Mouse (Mus musculus): ENCODE results near the gene Esyt2. TPM values are rescaled to one million over a fixed set of nuclear protein-coding genes. Genes with fewer than 3 reads are reported as not detected.

The Esyt2 gene
- total and polyA plus RNA-seq, 2 experiments from 2014 or later = 8.6 to 33.9 TPM

- no peak for DNase-seq (ENCODE audit: low spot score)
- no peak overlapping the region for H3K4me2 ChIP-seq (ENCODE audit: low read depth, low read length)
- H3K9me3 ChIP-seq (ENCODE audit: low read length) = no peaks in the 10 kb centered on the region
- TF ChIP-seq CTCF (IDR thresholded peaks at IDR 0.05; ENCODE audit: low read depth) = no peak
- no peaks in the 10 kb centered on the region for H3K4me1 ChIP-seq (ENCODE audit: insufficient read depth, low read length)
- no peaks in the 10 kb centered on the region for H3K27me3 ChIP-seq (ENCODE audit: insufficient read depth, low read length)
- no peak overlapping the region for H3K27ac ChIP-seq
- H3K4me3 ChIP-seq (ENCODE audit: low read length) = no peak overlapping the region
- ATAC-seq = no peak
- H3K9ac ChIP-seq (replicated peaks; ENCODE audit: low read length) = no peak overlapping the region
- H3K36me3 ChIP-seq (ENCODE audit: insufficient read depth, low read length) = peaks cover 18% of the 10 kb centered on the region
Measured at GRCm38 (mm10) chr12:116348755-116349286, 67.8 kb downstream of the Esyt2 start.

- WGBS = 70% methylated on average over 2 of the region's 2 CpGs
- H3K27me3 ChIP-seq (ENCODE audit: insufficient read depth, low read length) = no peaks in the 10 kb centered on the region
- no peak overlapping the region for H3K4me3 ChIP-seq (ENCODE audit: low read length)
- peaks cover 17% of the 10 kb centered on the region for H3K36me3 ChIP-seq (ENCODE audit: insufficient read depth, low read length)
- no peak overlapping the region for H3K27ac ChIP-seq
- H3K9me3 ChIP-seq (ENCODE audit: low read length) = no peaks in the 10 kb centered on the region
- no peak overlapping the region for H3K9ac ChIP-seq (replicated peaks; ENCODE audit: low read length)
- ATAC-seq = no peak
- no peaks in the 10 kb centered on the region for H3K4me1 ChIP-seq (ENCODE audit: insufficient read depth, low read length)
- DNase-seq (ENCODE audit: low spot score) = no peak
- no peak overlapping the region for H3K4me2 ChIP-seq (ENCODE audit: low read depth, low read length)
- no peak for TF ChIP-seq CTCF (IDR thresholded peaks at IDR 0.05; ENCODE audit: low read depth)
Measured at GRCm38 (mm10) chr12:116349376-116349775, 68.4 kb downstream of the Esyt2 start.

- Histone ChIP-seq H3K4me2 (ENCODE audit: low read depth, low read length) (no peak overlapping the region), H3K36me3 (ENCODE audit: insufficient read depth, low read length) (peaks cover 12% of the 10 kb centered on the region), H3K4me3 (ENCODE audit: low read length) (no peak overlapping the region), H3K9me3 (ENCODE audit: low read length) (no peaks in the 10 kb centered on the region), H3K9ac (replicated peaks; ENCODE audit: low read length) (no peak overlapping the region), H3K27ac (no peak overlapping the region), H3K4me1 (ENCODE audit: insufficient read depth, low read length) (no peaks in the 10 kb centered on the region), H3K27me3 (ENCODE audit: insufficient read depth, low read length) (no peaks in the 10 kb centered on the region)
- ATAC-seq = no peak
- 95% methylated on average over 4 of the region's 4 CpGs for WGBS
- no peak for DNase-seq (ENCODE audit: low spot score)
- no peak for TF ChIP-seq CTCF (IDR thresholded peaks at IDR 0.05; ENCODE audit: low read depth)
Measured at GRCm38 (mm10) chr12:116351022-116351421, 70.0 kb downstream of the Esyt2 start.

- WGBS = 76% methylated on average over 5 of the region's 5 CpGs
- Histone ChIP-seq H3K9ac (replicated peaks; ENCODE audit: low read length) (no peak overlapping the region), H3K27ac (no peak overlapping the region), H3K4me3 (ENCODE audit: low read length) (no peak overlapping the region), H3K4me1 (ENCODE audit: insufficient read depth, low read length) (no peaks in the 10 kb centered on the region), H3K36me3 (ENCODE audit: insufficient read depth, low read length) (peaks cover 12% of the 10 kb centered on the region), H3K4me2 (ENCODE audit: low read depth, low read length) (no peak overlapping the region), H3K9me3 (ENCODE audit: low read length) (no peaks in the 10 kb centered on the region), H3K27me3 (ENCODE audit: insufficient read depth, low read length) (no peaks in the 10 kb centered on the region)
- ATAC-seq (no peak), DNase-seq (ENCODE audit: low spot score) (no peak)
- no peak for TF ChIP-seq CTCF (IDR thresholded peaks at IDR 0.05; ENCODE audit: low read depth)
Measured at GRCm38 (mm10) chr12:116352404-116352803, 71.4 kb downstream of the Esyt2 start.

- no peak for DNase-seq (ENCODE audit: low spot score)
- no peak for ATAC-seq
- H3K4me3 ChIP-seq (ENCODE audit: low read length) = no peak overlapping the region
- H3K36me3 ChIP-seq (ENCODE audit: insufficient read depth, low read length) = peaks cover 2% of the 10 kb centered on the region
- no peaks in the 10 kb centered on the region for H3K4me1 ChIP-seq (ENCODE audit: insufficient read depth, low read length)
- H3K27ac ChIP-seq = no peak overlapping the region
- H3K27me3 ChIP-seq (ENCODE audit: insufficient read depth, low read length) = no peaks in the 10 kb centered on the region
- H3K4me2 ChIP-seq (ENCODE audit: low read depth, low read length) = no peak overlapping the region
- H3K9me3 ChIP-seq (ENCODE audit: low read length) = no peaks in the 10 kb centered on the region
- TF ChIP-seq CTCF (IDR thresholded peaks at IDR 0.05; ENCODE audit: low read depth) = no peak
- WGBS = 91% methylated on average over 3 of the region's 3 CpGs
- H3K9ac ChIP-seq (replicated peaks; ENCODE audit: low read length) = no peak overlapping the region
Measured at GRCm38 (mm10) chr12:116354694-116355093, 73.7 kb downstream of the Esyt2 start.

- DNase-seq (ENCODE audit: low spot score) (no peak), ATAC-seq (no peak)
- H3K36me3 ChIP-seq (ENCODE audit: insufficient read depth, low read length) = peaks cover 16% of the 10 kb centered on the region
- no peaks in the 10 kb centered on the region for H3K27me3 ChIP-seq (ENCODE audit: insufficient read depth, low read length)
- H3K9ac ChIP-seq (replicated peaks; ENCODE audit: low read length) = no peak overlapping the region
- H3K27ac ChIP-seq = no peak overlapping the region
- H3K4me3 ChIP-seq (ENCODE audit: low read length) = no peak overlapping the region
- no peak for TF ChIP-seq CTCF (IDR thresholded peaks at IDR 0.05; ENCODE audit: low read depth)
- no peaks in the 10 kb centered on the region for H3K4me1 ChIP-seq (ENCODE audit: insufficient read depth, low read length)
- no peak overlapping the region for H3K4me2 ChIP-seq (ENCODE audit: low read depth, low read length)
- no peaks in the 10 kb centered on the region for H3K9me3 ChIP-seq (ENCODE audit: low read length)
Measured at GRCm38 (mm10) chr12:116362091-116362490, 81.1 kb downstream of the Esyt2 start.

- Histone ChIP-seq H3K4me1 (ENCODE audit: insufficient read depth, low read length) (no peaks in the 10 kb centered on the region), H3K27me3 (ENCODE audit: insufficient read depth, low read length) (no peaks in the 10 kb centered on the region), H3K4me3 (ENCODE audit: low read length) (no peak overlapping the region), H3K27ac (no peak overlapping the region), H3K9ac (replicated peaks; ENCODE audit: low read length) (no peak overlapping the region), H3K9me3 (ENCODE audit: low read length) (no peaks in the 10 kb centered on the region), H3K4me2 (ENCODE audit: low read depth, low read length) (no peak overlapping the region), H3K36me3 (ENCODE audit: insufficient read depth, low read length) (peaks cover 18% of the 10 kb centered on the region)
- 80% methylated on average over 3 of the region's 3 CpGs for WGBS
- no peak for TF ChIP-seq CTCF (IDR thresholded peaks at IDR 0.05; ENCODE audit: low read depth)
- ATAC-seq (no peak), DNase-seq (ENCODE audit: low spot score) (no peak)
Measured at GRCm38 (mm10) chr12:116366900-116367299, 85.9 kb downstream of the Esyt2 start.
